Mouse (Mus musculus): ENCODE data around the gene Gprc5d.

DNA sequence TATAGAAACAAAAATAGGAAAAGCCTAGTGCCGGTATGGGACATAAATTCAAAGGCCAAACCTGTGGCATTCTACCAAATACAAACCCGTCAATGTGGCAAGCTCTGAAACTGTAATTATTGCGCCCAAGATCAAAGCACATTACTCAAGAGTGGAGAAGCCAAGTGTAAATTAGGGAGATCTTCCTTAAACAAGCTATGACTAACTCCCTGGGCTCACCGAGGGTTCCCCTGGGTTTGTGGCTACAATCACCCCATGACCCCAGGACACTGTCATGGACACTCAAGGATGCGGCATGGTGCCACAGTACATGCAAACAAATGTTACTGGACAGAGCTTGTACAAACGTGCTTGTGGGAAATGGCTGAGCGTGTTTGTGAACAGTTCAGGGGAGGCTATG is 15.0 kb upstream of the Gprc5d start:
- TF ChIP-seq TAL1 (IDR thresholded peaks at IDR 0.05; ENCODE audit: low read length) (no peak), GATA1 (IDR thresholded peaks at IDR 0.05; ENCODE audit: low read length) (no peak)
